Mouse (Mus musculus) hindbrain, embryonic 15.5 days (tissue): ENCODE data around the gene Pik3c2b. TPM values are rescaled to one million over a fixed set of nuclear protein-coding genes. Genes with fewer than 3 reads are reported as not detected.

Source experiments
- ATAC-seq: fragments of 200-750 bp; cut with Nextera tagmentation; 2 replicates; pipeline ENCODE4 v1.8.0; 2017; ENCODE audit warnings: low read depth, moderate number of reproducible peaks, moderate TSS enrichment; ENCODE audit not compliant: low FRiP score
- H3K27ac ChIP-seq: fragments of 300-500 bp; sonication (generic); replicated peaks from 2 replicates; pipeline ENCODE4 v1.5.1; 2015; ENCODE audit warnings: mild to moderate bottlenecking, inconsistent platforms
- H3K27me3 ChIP-seq: fragments of 300-500 bp; sonication (generic); 2 replicates; pipeline ENCODE4 v1.6.1; 2015; ENCODE audit warnings: control low read depth, inconsistent platforms
- H3K36me3 ChIP-seq: fragments of 300-500 bp; sonication (generic); 2 replicates; pipeline ENCODE4 v1.6.1; 2015; ENCODE audit warnings: control low read depth, inconsistent platforms
- H3K4me1 ChIP-seq: fragments of 300-500 bp; sonication (generic); replicated peaks from 2 replicates; pipeline ENCODE4 v1.6.1; 2015; ENCODE audit warnings: control low read depth, inconsistent platforms
- H3K4me2 ChIP-seq: fragments of 300-500 bp; sonication (generic); 2 replicates; pipeline ENCODE4 v1.6.1; 2015; ENCODE audit warnings: moderate library complexity, mild to moderate bottlenecking, inconsistent platforms
- H3K4me3 ChIP-seq: fragments of 300-500 bp; sonication (generic); 2 replicates; pipeline ENCODE4 v1.5.1; 2015; ENCODE audit warnings: mild to moderate bottlenecking, inconsistent platforms
- H3K9ac ChIP-seq: fragments of 300-500 bp; sonication (generic); 2 replicates; pipeline ENCODE4 v1.6.1; 2015; ENCODE audit warnings: inconsistent platforms
- H3K9me3 ChIP-seq: fragments of 300-500 bp; sonication (generic); 2 replicates; pipeline ENCODE4 v1.6.1; 2016; ENCODE audit warnings: control low read depth, inconsistent platforms
- WGBS: fragments of 180-500 bp; shearing (Covaris S2); methylation state at CpG from one replicate; pipeline ENCODE4 v1.1.7; 2015; 5-methylcytosine and 5-hydroxymethylcytosine counted together
- polyA plus RNA-seq: library from polyadenylated mRNA; unstranded; fragments of >200 nt; fragmentation: Nextera tagmentation; extraction: Ambion mirVana; gene quantifications from 2 replicates; pipeline ENCODE4 v1.2.1, GENCODE M21; 2015

The Pik3c2b gene
- polyA plus RNA-seq, 1 experiment from 2014 or later, result 13.3 TPM

DNA sequence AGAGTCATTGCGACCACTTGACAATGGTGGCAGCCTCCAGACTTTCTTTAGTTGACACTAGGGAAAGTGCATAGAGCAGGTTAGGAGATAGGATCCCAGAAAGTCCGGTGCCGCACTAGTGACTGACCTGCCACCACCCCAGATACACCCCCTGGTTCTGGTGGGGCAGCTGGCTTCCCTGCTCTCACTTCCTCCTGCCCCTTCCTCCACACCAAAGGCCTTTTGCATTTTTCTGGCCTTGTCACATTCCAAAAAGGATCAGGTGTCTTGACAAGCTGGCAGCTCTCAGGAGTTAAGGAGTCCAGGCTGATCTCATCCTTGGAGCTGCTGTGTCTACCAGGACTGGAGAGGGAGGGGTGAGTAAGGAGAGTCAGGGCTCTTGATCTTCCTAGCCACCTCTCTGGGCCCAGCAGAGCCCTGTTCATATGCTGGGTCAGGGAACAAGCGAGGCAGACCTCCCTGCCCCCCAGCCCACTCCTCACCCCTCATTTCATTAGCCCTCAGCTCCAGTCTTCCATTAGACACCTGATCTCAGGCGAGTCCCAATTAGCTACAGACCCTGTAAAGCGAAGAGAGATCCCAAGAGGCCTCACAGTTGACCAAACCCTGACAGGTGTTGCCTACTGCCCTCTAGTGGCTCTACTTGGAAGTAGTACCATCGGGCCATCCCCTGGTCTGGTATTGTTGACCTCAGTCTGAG is 41.9 kb downstream of the Pik3c2b start:
- H3K36me3 ChIP-seq, result peaks cover 22% of the 10 kb centered on the region
- H3K9me3 ChIP-seq, result no peaks in the 10 kb centered on the region
- H3K9ac ChIP-seq, result no peak overlapping the region
- ATAC-seq, result peak; percentile 43; the same call in 1 of the 2 replicates
- WGBS, result 44% methylated on average over 7 of the region's 7 CpGs
- H3K27ac ChIP-seq, result no peak overlapping the region
- H3K4me2 ChIP-seq, result no peak overlapping the region
- 0 out of 2 replicates have a peak, but pooled peaks cover 4% of the 10 kb centered on the region for H3K4me1 ChIP-seq
- no peak overlapping the region for H3K4me3 ChIP-seq
- no peaks in the 10 kb centered on the region for H3K27me3 ChIP-seq

DNA sequence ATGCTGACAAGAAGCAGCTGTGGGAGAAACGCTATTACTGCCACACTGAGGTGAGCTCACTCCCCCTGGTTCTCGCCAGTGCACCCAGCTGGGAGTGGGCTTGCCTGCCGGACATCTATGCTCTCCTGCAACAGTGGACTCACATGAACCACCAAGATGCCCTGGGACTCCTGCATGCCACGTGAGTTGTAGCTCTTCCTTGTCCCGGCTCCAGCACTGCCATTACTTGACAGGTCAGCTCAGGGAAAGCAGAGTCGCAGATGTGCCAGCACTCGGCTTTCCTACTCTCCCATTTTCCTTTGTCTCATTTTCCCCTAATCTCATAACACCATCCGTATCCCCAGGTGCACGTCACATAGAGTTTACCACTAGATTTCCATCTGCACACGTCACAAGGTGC is 42.7 kb downstream of the Pik3c2b start:
- H3K4me1 ChIP-seq, result 0 out of 2 replicates have a peak, but pooled peaks cover 4% of the 10 kb centered on the region
- 86% methylated on average over 10 of the region's 10 CpGs for WGBS
- no peak overlapping the region for H3K27ac ChIP-seq
- H3K36me3 ChIP-seq, result peaks cover 17% of the 10 kb centered on the region
- ATAC-seq, result no peak
- H3K27me3 ChIP-seq, result no peaks in the 10 kb centered on the region
- H3K9ac ChIP-seq, result no peak overlapping the region
- H3K4me2 ChIP-seq, result no peak overlapping the region
- H3K9me3 ChIP-seq, result no peaks in the 10 kb centered on the region
- H3K4me3 ChIP-seq, result no peak overlapping the region

DNA sequence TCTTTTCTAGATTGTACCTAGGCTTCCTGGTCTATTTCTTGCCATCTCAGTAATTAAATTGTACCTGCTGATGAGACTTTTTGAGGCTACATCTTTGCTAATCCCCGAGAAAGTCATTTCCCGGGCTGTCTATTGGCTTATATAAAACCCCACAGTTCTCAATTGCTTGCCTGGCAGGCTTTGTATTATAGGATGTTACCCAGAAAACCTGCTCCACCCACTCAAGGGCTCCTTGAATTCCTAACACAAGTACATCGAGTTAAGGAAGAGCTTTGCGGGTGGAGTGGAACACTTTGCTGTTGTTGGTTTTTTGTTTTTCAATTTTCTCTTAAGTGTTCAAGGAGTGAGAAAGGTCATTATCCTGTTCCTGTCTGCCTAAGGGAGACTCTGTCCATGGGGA is 43.9 kb downstream of the Pik3c2b start:
- Histone ChIP-seq H3K4me2 (no peak overlapping the region), H3K4me1 (0 out of 2 replicates have a peak, but pooled peaks cover 4% of the 10 kb centered on the region), H3K9me3 (no peaks in the 10 kb centered on the region), H3K36me3 (peaks cover 26% of the 10 kb centered on the region), H3K27me3 (no peaks in the 10 kb centered on the region), H3K9ac (no peak overlapping the region), H3K27ac (no peak overlapping the region), H3K4me3 (no peak overlapping the region)
- ATAC-seq, result no peak
- 88% methylated on average over 4 of the region's 4 CpGs for WGBS

DNA sequence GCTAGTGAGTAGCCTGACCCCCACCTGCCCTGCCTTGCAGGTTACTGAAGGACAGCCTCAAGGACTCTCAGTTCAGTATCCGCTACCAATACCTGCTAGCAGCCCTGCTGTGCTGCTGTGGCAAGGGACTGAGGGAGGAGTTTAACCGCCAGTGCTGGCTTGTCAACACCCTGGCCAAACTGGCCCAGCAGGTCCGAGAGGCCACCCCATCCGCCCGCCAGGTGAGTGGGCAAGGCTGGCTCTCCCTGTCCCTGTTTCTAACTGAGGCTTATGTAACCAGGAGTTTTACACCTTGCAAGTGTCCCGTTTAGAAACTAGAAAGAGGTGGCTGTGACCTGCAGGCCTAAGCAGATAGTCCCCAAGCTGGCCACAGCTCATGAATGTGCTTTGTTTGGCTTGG is 45.2 kb downstream of the Pik3c2b start:
- H3K9ac ChIP-seq, result no peak overlapping the region
- no peak overlapping the region for H3K4me3 ChIP-seq
- peaks cover 38% of the 10 kb centered on the region for H3K36me3 ChIP-seq
- H3K4me1 ChIP-seq, result 0 out of 2 replicates have a peak, but pooled peaks cover 4% of the 10 kb centered on the region
- no peaks in the 10 kb centered on the region for H3K27me3 ChIP-seq
- WGBS, result 88% methylated on average over 6 of the region's 6 CpGs
- H3K4me2 ChIP-seq, result no peak overlapping the region
- no peak overlapping the region for H3K27ac ChIP-seq
- no peaks in the 10 kb centered on the region for H3K9me3 ChIP-seq
- no peak for ATAC-seq

DNA sequence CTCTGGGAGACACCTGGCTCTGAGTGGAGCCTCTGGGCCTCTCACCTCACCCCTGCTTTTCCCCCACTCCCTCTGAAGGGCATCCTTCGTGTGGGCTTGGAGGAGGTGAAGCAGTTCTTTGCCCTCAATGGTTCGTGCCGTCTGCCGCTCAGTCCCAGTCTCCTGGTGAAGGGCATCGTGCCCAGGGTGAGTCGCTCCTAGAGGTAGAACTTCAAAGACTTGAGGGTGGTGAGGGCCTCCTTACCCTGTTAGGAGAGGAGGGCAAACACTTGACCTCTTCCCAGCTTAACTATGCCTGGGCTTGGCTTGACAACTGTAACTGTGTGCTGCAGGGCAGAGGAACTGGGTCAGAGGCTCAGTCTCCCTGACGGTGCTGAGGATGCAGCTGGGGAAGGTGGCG is 46.0 kb downstream of the Pik3c2b start:
- no peaks in the 10 kb centered on the region for H3K9me3 ChIP-seq
- ATAC-seq, result no peak
- no peak overlapping the region for H3K4me3 ChIP-seq
- no peak overlapping the region for H3K4me2 ChIP-seq
- H3K9ac ChIP-seq, result no peak overlapping the region
- 89% methylated on average over 8 of the region's 8 CpGs for WGBS
- H3K27me3 ChIP-seq, result no peaks in the 10 kb centered on the region
- H3K4me1 ChIP-seq, result 0 out of 2 replicates have a peak, but pooled peaks cover 4% of the 10 kb centered on the region
- no peak overlapping the region for H3K27ac ChIP-seq
- peaks cover 46% of the 10 kb centered on the region for H3K36me3 ChIP-seq

DNA sequence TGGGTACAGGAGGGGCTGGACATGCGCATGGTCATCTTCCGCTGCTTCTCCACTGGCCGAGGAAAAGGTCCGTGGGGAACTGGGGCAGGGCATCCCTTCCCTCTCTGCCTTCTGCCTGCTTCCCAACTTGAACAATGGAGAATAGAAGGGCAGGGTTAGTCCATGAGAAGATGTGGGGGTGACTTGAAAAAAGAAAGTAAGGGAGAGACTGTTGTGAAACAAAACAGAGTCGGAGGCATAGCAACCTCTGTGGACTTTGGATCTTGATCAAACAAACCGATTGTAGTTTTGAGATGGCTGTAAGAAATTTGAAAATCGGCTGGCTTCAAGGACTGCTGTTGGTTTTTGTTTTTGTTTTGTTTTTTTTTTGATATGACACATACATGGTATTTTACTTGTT is 48.3 kb downstream of the Pik3c2b start:
- Histone ChIP-seq H3K9me3 (no peaks in the 10 kb centered on the region), H3K36me3 (peaks cover 50% of the 10 kb centered on the region), H3K27ac (no peak overlapping the region), H3K27me3 (no peaks in the 10 kb centered on the region), H3K4me2 (no peak overlapping the region), H3K4me3 (no peak overlapping the region), H3K4me1 (no peaks in the 10 kb centered on the region), H3K9ac (no peak overlapping the region)
- ATAC-seq, result no peak
- WGBS, result 93% methylated on average over 7 of the region's 7 CpGs

DNA sequence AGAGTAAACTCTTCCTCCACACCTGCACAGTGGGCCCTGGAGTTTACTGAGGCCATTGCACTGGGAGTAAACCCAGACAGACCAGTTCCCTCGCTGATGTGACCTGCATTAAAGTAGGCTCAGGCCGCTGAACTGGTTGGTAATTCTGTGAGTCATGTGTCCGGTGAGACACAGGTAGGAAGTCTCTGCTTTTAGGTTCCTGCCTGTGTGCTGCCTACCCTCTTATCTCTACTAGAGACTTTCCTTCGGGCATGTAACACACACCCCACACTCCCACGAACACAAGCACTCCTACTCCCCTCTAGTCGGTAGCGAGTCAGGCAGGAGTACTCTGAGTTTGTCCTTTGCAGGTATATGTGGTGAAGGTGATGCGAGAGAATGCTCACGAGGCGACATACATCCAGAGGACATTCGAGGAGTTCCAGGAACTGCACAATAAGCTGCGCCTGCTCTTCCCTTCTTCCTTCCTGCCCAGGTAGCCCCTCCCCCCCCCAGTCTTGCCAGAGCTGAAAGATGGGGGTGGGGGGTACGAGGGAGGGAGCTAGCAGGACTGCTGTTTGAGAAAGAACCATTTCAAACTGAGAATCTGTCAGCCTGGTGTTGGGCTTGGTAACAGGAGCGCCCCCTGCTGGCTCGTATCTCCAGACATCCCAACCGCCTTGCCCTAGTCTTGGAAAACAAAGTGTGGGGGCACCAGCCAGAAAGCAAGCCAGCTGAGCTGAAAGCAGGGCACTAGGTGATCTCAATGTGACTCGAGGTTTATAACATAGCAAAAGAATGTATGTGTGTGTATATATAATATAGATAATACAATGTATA is 55.7 kb downstream of the Pik3c2b start:
- no peak overlapping the region for H3K4me3 ChIP-seq
- WGBS, result 45% methylated on average over 17 of the region's 17 CpGs
- no peak overlapping the region for H3K27ac ChIP-seq
- no peaks in the 10 kb centered on the region for H3K4me1 ChIP-seq
- no peaks in the 10 kb centered on the region for H3K9me3 ChIP-seq
- peaks cover 69% of the 10 kb centered on the region for H3K36me3 ChIP-seq
- H3K27me3 ChIP-seq, result no peaks in the 10 kb centered on the region
- ATAC-seq, result peak; percentile 61; the same call in 1 of the 2 replicates
- H3K9ac ChIP-seq, result no peak overlapping the region
- H3K4me2 ChIP-seq, result no peak overlapping the region

DNA sequence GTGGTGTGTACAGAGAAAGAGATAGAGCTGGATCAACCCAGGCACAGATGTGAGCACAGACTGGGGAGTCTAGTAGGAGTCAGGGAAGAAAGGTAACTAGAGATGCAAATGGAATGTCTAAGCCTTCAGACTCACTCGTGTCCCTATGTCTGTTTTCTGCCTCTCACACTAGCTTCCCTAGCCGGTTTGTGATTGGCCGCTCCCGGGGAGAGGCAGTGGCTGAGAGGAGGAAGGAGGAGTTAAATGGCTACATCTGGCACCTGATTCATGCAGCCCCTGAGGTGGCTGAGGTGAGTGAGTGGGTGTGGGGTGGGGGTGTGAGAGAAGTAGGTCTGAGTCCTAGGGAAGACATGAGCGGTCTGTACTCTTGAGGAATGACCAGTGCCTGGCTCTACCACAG is 56.6 kb downstream of the Pik3c2b start:
- H3K4me3 ChIP-seq, result no peak overlapping the region
- no peak overlapping the region for H3K4me2 ChIP-seq
- no peak for ATAC-seq
- 82% methylated on average over 5 of the region's 5 CpGs for WGBS
- H3K9me3 ChIP-seq, result no peaks in the 10 kb centered on the region
- no peak overlapping the region for H3K27ac ChIP-seq
- H3K27me3 ChIP-seq, result no peaks in the 10 kb centered on the region
- no peak overlapping the region for H3K9ac ChIP-seq
- H3K4me1 ChIP-seq, result no peaks in the 10 kb centered on the region
- H3K36me3 ChIP-seq, result peaks cover 64% of the 10 kb centered on the region

DNA sequence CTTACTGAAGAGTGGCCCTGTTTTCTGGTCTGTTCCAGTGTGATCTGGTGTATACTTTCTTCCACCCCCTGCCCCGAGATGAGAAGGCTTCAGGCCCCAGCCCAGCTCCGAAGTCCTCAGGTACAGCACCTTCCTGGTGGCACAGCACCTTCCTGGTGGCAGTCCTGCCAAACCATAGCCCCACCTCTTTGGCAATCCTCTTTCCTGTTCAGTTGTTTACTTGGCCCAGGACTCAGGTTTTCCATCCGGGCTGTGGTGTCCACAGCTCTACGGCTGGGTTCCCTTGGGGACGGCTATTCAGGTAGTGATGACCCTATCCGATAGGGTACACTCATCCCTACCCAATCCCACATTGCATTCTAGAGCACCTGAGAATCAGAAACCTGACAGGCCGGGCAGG is 57.8 kb downstream of the Pik3c2b start:
- 96% methylated on average over 7 of the region's 7 CpGs for WGBS
- Histone ChIP-seq H3K9ac (no peak overlapping the region), H3K27me3 (no peaks in the 10 kb centered on the region), H3K4me2 (no peak overlapping the region), H3K36me3 (peaks cover 66% of the 10 kb centered on the region), H3K4me1 (no peaks in the 10 kb centered on the region), H3K9me3 (no peaks in the 10 kb centered on the region), H3K27ac (no peak overlapping the region), H3K4me3 (no peak overlapping the region)
- no peak for ATAC-seq

DNA sequence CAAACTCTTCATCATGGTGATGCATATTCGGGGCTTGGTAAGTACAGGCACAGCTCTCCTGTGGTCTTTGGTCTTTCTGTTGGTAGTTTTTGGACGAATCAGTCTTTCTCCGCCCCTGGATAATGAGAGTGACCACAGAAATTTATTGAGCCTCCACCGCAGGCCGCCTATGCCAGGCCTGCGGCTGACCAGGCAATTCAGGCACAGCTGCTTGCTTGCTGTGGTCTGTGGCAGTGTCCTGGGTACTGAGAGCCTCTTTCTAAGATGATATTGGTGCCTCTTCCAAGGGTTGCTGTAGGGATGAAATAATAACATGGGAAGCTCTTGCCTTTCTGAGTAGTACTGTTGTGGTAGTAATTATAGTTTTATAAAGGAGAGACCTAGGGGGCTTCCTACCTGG is 58.4 kb downstream of the Pik3c2b start:
- Histone ChIP-seq H3K9ac (no peak overlapping the region), H3K36me3 (peaks cover 64% of the 10 kb centered on the region), H3K4me2 (no peak overlapping the region), H3K4me1 (no peaks in the 10 kb centered on the region), H3K27me3 (no peaks in the 10 kb centered on the region), H3K27ac (no peak overlapping the region), H3K4me3 (no peak overlapping the region), H3K9me3 (no peaks in the 10 kb centered on the region)
- ATAC-seq, result no peak
- WGBS, result 97% methylated on average over 6 of the region's 6 CpGs

DNA sequence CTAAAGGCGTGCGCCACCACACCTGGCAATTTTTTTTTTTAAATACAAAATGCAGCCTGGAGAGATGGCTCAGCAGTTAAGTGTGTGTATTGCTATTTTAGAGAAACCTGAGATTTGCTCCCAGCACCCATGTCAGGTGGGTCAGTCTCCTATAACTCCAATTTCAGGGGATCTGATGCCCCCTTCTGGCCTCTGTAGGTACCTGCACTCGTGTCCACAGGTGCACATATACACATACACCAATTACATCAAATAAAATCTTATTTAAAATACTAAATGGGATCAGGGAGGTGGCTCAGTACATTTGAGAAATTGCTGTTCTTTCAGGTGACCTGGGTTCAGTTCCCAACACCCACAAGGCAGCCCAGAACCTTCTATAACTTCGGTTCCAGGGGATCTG is 70.6 kb downstream of the Pik3c2b start:
- no peaks in the 10 kb centered on the region for H3K36me3 ChIP-seq

DNA sequence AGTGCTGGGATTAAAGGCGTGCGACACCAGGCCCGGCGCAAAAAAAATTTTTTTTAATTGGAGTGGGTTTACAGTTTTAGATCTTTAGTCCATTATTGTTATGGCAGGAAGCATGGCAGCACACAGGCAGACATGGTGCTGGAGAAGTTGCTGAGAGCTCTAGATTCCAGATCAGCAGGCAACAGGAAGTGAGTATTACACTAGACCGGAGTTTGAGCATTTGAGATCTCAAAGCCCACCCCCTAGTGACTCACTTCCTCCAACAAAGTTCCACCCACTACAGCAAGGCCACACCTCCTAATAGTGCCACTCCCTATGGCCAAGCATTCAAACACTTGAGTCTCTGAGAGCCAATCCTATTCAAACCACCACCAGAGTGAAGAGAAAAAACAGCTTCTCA is 72.7 kb downstream of the Pik3c2b start:
- Histone ChIP-seq H3K4me3 (no peak overlapping the region), H3K9me3 (no peaks in the 10 kb centered on the region), H3K27ac (no peak overlapping the region), H3K27me3 (no peaks in the 10 kb centered on the region), H3K36me3 (no peaks in the 10 kb centered on the region), H3K9ac (no peak overlapping the region), H3K4me2 (no peak overlapping the region), H3K4me1 (no peaks in the 10 kb centered on the region)
- 90% methylated on average over 5 of the region's 5 CpGs for WGBS
- no peak for ATAC-seq

More for the DNA sequence above, 70.6 kb downstream of the Pik3c2b start:
- Histone ChIP-seq H3K27me3 (no peaks in the 10 kb centered on the region), H3K4me3 (no peak overlapping the region), H3K27ac (no peak overlapping the region), H3K4me1 (no peaks in the 10 kb centered on the region), H3K9me3 (no peaks in the 10 kb centered on the region), H3K4me2 (no peak overlapping the region), H3K9ac (no peak overlapping the region)
- ATAC-seq, result no peak
- 96% methylated on average over 4 of the region's 4 CpGs for WGBS
